Mouse (Mus musculus) heart, postnatal 0 days (tissue): ENCODE data around the gene Gtf2ird1.
"Not testable (repeated sequence)": the region's sequence is repeated elsewhere in the genome, so short reads cannot be mapped to it uniquely, and the experiment has no call there.

ENCODE experiments used
- CTCF ChIP-seq: IDR thresholded peaks from 2 replicates; pipeline ENCODE4 v1.5.1; 2016; ENCODE audit warnings: antibody characterized with exemption, control low read depth, low read depth
- EP300 ChIP-seq: IDR thresholded peaks from 2 replicates; pipeline ENCODE4 v1.6.1; 2016; ENCODE audit warnings: antibody characterized with exemption, low read depth

DNA sequence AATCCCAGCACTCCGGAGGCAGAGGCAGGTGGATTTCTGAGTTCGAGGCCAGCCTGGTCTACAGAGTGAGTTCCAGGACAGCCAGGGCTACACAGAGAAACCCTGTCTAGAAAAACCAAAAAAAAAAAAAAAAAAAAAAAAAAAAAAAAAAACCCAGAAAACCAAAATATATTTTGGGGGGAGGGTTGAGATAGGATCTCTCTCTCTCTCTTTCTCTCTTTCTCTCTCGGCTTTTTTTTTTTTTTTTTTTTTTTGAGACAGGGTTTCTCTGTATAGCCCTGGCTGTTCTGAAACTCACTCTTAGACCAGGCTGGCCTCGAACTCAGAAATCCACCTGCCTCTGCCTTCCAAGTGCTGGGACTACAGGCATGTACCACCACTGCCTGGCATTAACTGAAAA lies 113.0 kb downstream of the Gtf2ird1 start:
- TF ChIP-seq CTCF, EP300: not testable (repeated sequence)
